Mouse (Mus musculus) liver, postnatal 0 days (tissue): ENCODE measurements around the gene Pgd. TPM values are rescaled to one million over a fixed set of nuclear protein-coding genes. Genes with fewer than 3 reads are reported as not detected.
A peak's percentile ranks its signal among the peaks of the same experiment; 100 is the strongest.

Experiments used
- ATAC-seq: fragments of 200-750 bp; cut with Nextera tagmentation; 2 replicates; pipeline ENCODE4 v1.8.0; 2017; ENCODE audit warnings: mild to moderate bottlenecking, moderate library complexity
- DNase-seq: peaks from one replicate; pipeline ENCODE4 v3.0.0-alpha.2; 2016
- H3K27ac ChIP-seq: fragments of 300-500 bp; sonication (generic); 2 replicates; pipeline ENCODE4 v1.5.1; 2014; ENCODE audit warnings: antibody characterized with exemption, moderate library complexity, mild to moderate bottlenecking, low read depth
- H3K27me3 ChIP-seq: fragments of 300-500 bp; sonication (generic); 2 replicates; pipeline ENCODE4 v1.6.1; 2014; ENCODE audit warnings: low read length, control low read depth, mixed read lengths; ENCODE audit not compliant: insufficient read depth
- H3K36me3 ChIP-seq: fragments of 300-500 bp; sonication (generic); replicated peaks from 2 replicates; pipeline ENCODE4 v1.6.1; 2014; ENCODE audit warnings: mild to moderate bottlenecking, control low read depth, low read length, moderate library complexity, mixed read lengths; ENCODE audit not compliant: insufficient read depth
- H3K4me1 ChIP-seq: fragments of 300-500 bp; sonication (generic); 2 replicates; pipeline ENCODE4 v1.6.1; 2014; ENCODE audit warnings: antibody characterized with exemption, mild to moderate bottlenecking, control low read depth; ENCODE audit not compliant: insufficient read depth
- H3K4me2 ChIP-seq: fragments of 300-500 bp; sonication (generic); 2 replicates; pipeline ENCODE4 v1.6.1; 2014; ENCODE audit warnings: low read depth, mild to moderate bottlenecking, low read length, moderate library complexity, mixed read lengths
- H3K4me3 ChIP-seq: fragments of 300-500 bp; sonication (generic); 2 replicates; pipeline ENCODE4 v1.5.1; 2014; ENCODE audit warnings: low read depth, low read length
- H3K9ac ChIP-seq: fragments of 300-500 bp; sonication (generic); replicated peaks from 2 replicates; pipeline ENCODE4 v1.6.1; 2014; ENCODE audit warnings: mild to moderate bottlenecking, moderate library complexity
- H3K9me3 ChIP-seq: fragments of 300-500 bp; sonication (generic); 2 replicates; pipeline ENCODE4 v1.6.1; 2016; ENCODE audit warnings: mild to moderate bottlenecking, control low read depth, low read length, mixed read lengths
- CTCF ChIP-seq: sonication (generic); IDR thresholded peaks from 2 replicates; pipeline ENCODE4 v1.5.1; 2016; ENCODE audit warnings: antibody characterized with exemption, low read depth
- EP300 ChIP-seq: IDR thresholded peaks from 2 replicates; pipeline ENCODE4 v1.6.1; 2016; ENCODE audit warnings: antibody characterized with exemption, low read depth, mild to moderate bottlenecking
- WGBS: fragments of 180-500 bp; shearing (Covaris S2); extraction: QIAGEN DNeasy Blood & Tissue Kit; methylation state at CpG from one replicate; pipeline ENCODE4 v1.1.7; 2014; ENCODE audit not compliant: insufficient replicate concordance; 5-methylcytosine and 5-hydroxymethylcytosine counted together
- polyA plus RNA-seq: library from polyadenylated mRNA; unstranded; fragments of >200 nt; fragmentation: Nextera tagmentation; extraction: Ambion mirVana; gene quantifications from 2 replicates; pipeline ENCODE4 v1.2.1, GENCODE M21; 2015

Pgd gene
- polyA plus RNA-seq, 1 experiment from 2014 or later = 49.9 TPM

- peaks cover 91% of the 10 kb centered on the region for H3K36me3 ChIP-seq
- H3K4me3 ChIP-seq = no peak overlapping the region
- 66% methylated on average over 6 of the region's 6 CpGs for WGBS
- DNase-seq = peak; percentile 57
- H3K4me1 ChIP-seq = peaks cover 2% of the 10 kb centered on the region; the same call in 1 of the 2 replicates
- H3K27ac ChIP-seq = no peak overlapping the region
- H3K9ac ChIP-seq = no peak overlapping the region
- no peaks in the 10 kb centered on the region for H3K27me3 ChIP-seq
- H3K9me3 ChIP-seq = no peaks in the 10 kb centered on the region
- peak; percentile 63 for ATAC-seq
- TF ChIP-seq CTCF = no peak
- peak; percentile 43 for TF ChIP-seq EP300
- H3K4me2 ChIP-seq = no peak overlapping the region
These were observed 10.9 kb downstream of the Pgd start for GRCm38 (mm10) chr4:149155711-149156110.

GRCm38 (mm10) chr4:149154859-149155258 lies 11.7 kb downstream of the Pgd start:
- Histone ChIP-seq H3K9me3 (no peaks in the 10 kb centered on the region), H3K36me3 (peaks cover 87% of the 10 kb centered on the region), H3K9ac (no peak overlapping the region), H3K4me1 (peaks cover 2% of the 10 kb centered on the region; the same call in 1 of the 2 replicates), H3K4me2 (no peak overlapping the region), H3K27me3 (no peaks in the 10 kb centered on the region), H3K27ac (no peak overlapping the region), H3K4me3 (no peak overlapping the region)
- TF ChIP-seq EP300 = no peak
- TF ChIP-seq CTCF = 0 out of 2 replicates have a peak, but pooled peaks have one; percentile 1
- DNase-seq (no peak), ATAC-seq (no peak)
- WGBS = 95% methylated on average over 7 of the region's 7 CpGs

- peak overlapping the region; percentile 84 for H3K27ac ChIP-seq
- no peak overlapping the region for H3K4me2 ChIP-seq
- DNase-seq = no peak
- H3K9ac ChIP-seq = no peak overlapping the region
- H3K4me3 ChIP-seq = no peak overlapping the region
- no peaks in the 10 kb centered on the region for H3K9me3 ChIP-seq
- H3K27me3 ChIP-seq = no peaks in the 10 kb centered on the region
- no peak for TF ChIP-seq EP300
- WGBS = 82% methylated on average over 11 of the region's 11 CpGs
- H3K36me3 ChIP-seq = peaks cover 46% of the 10 kb centered on the region
- peaks cover 16% of the 10 kb centered on the region for H3K4me1 ChIP-seq
- ATAC-seq = no peak
These were observed 15.8 kb downstream of the Pgd start for GRCm38 (mm10) chr4:149150721-149151120.

GRCm38 (mm10) chr4:149150256-149150655 lies 16.3 kb downstream of the Pgd start:
- DNase-seq (peak; percentile 62), ATAC-seq (peak; percentile 87)
- 63% methylated on average over 11 of the region's 11 CpGs for WGBS
- Histone ChIP-seq H3K9me3 (no peaks in the 10 kb centered on the region), H3K4me2 (no peak overlapping the region), H3K27ac (peak overlapping the region; percentile 84), H3K27me3 (no peaks in the 10 kb centered on the region), H3K9ac (no peak overlapping the region), H3K36me3 (peaks cover 43% of the 10 kb centered on the region), H3K4me1 (peaks cover 16% of the 10 kb centered on the region), H3K4me3 (no peak overlapping the region)
- no peak for TF ChIP-seq EP300
- TF ChIP-seq CTCF = no peak

GRCm38 (mm10) chr4:149149611-149150010 lies 17.0 kb downstream of the Pgd start:
- Histone ChIP-seq H3K9me3 (no peaks in the 10 kb centered on the region), H3K4me2 (no peak overlapping the region), H3K4me1 (peaks cover 16% of the 10 kb centered on the region), H3K4me3 (no peak overlapping the region), H3K9ac (no peak overlapping the region), H3K36me3 (peaks cover 37% of the 10 kb centered on the region), H3K27ac (peak overlapping the region; percentile 86), H3K27me3 (no peaks in the 10 kb centered on the region)
- TF ChIP-seq CTCF (no peak), EP300 (no peak)
- DNase-seq (peak; percentile 65), ATAC-seq (peak; percentile 80)
- WGBS = 58% methylated on average over 7 of the region's 7 CpGs

- Histone ChIP-seq H3K4me1 (peaks cover 16% of the 10 kb centered on the region), H3K9ac (no peak overlapping the region), H3K27ac (peak overlapping the region; percentile 86), H3K9me3 (no peaks in the 10 kb centered on the region), H3K4me2 (no peak overlapping the region), H3K36me3 (peaks cover 32% of the 10 kb centered on the region), H3K4me3 (no peak overlapping the region), H3K27me3 (no peaks in the 10 kb centered on the region)
- TF ChIP-seq CTCF (no peak), EP300 (no peak)
- DNase-seq (no peak), ATAC-seq (0 out of 2 replicates have a peak, but pooled peaks have one; percentile 2)
- 61% methylated on average over 9 of the region's 9 CpGs for WGBS
These were observed 17.4 kb downstream of the Pgd start for GRCm38 (mm10) chr4:149149196-149149595.

DNA sequence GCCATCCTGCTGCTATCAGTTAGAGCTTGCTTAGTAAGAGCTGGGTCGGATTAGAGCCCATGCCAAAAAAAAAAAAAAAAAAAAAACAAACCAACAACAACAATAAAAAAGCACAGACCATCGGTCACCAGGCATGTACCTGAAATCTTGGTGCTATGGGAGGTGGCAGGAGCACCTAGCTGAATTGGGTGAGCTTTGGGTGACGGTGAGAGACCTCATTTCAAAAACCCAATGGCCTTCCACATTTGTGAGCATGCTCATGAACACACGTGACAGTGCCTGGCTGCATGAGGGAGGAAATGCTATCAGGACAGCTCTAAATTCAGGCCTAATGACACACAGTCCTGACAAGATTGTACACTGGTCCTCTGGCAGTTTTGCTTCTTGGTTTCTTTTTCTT lies 18.5 kb downstream of the Pgd start:
- Histone ChIP-seq H3K9ac (no peak overlapping the region), H3K4me2 (no peak overlapping the region), H3K27ac (peak overlapping the region; percentile 62), H3K27me3 (no peaks in the 10 kb centered on the region), H3K4me1 (peaks cover 16% of the 10 kb centered on the region), H3K36me3 (peaks cover 21% of the 10 kb centered on the region), H3K9me3 (no peaks in the 10 kb centered on the region), H3K4me3 (no peak overlapping the region)
- no peak for TF ChIP-seq EP300
- no peak for TF ChIP-seq CTCF
- no peak for DNase-seq
- WGBS = 72% methylated on average over 4 of the region's 4 CpGs
- no peak for ATAC-seq
